Mouse (Mus musculus): Measurements from ENCODE around the gene Grb10. TPM values are rescaled to one million over a fixed set of nuclear protein-coding genes. Genes with fewer than 3 reads are reported as not detected.

The Grb10 gene
- total and polyA plus RNA-seq, 2 experiments from 2014 or later = 43.9 to 94.0 TPM

GRCm38 (mm10) chr11:11964729-11965128 lies 73.8 kb downstream of the Grb10 start:
- DNase-seq (ENCODE audit: low spot score) (no peak), ATAC-seq (ENCODE audit: low FRiP score) (no peak)
- Histone ChIP-seq H3K36me3 (ENCODE audit: insufficient read depth, low read length) (no peaks in the 10 kb centered on the region), H3K4me2 (ENCODE audit: low read depth, low read length, poor library complexity, severe bottlenecking) (no peak overlapping the region), H3K9ac (replicated peaks; ENCODE audit: low read length, poor library complexity, severe bottlenecking) (no peak overlapping the region), H3K4me1 (ENCODE audit: insufficient read depth, low read length) (no peaks in the 10 kb centered on the region; the same call in 1 of the 2 replicates), H3K4me3 (ENCODE audit: low read depth, low read length) (no peak overlapping the region), H3K27me3 (ENCODE audit: insufficient read depth, low read length) (no peaks in the 10 kb centered on the region), H3K9me3 (ENCODE audit: low read length) (no peaks in the 10 kb centered on the region), H3K27ac (ENCODE audit: low read depth, low read length) (no peak overlapping the region)
- no peak for TF ChIP-seq CTCF (IDR thresholded peaks at IDR 0.05)
- WGBS = 95% methylated on average over 2 of the region's 2 CpGs

- Histone ChIP-seq H3K4me1 (ENCODE audit: insufficient read depth, low read length) (no peaks in the 10 kb centered on the region; the same call in 1 of the 2 replicates), H3K27ac (ENCODE audit: low read depth, low read length) (no peak overlapping the region; the same call in 1 of the 2 replicates), H3K36me3 (ENCODE audit: insufficient read depth, low read length) (no peaks in the 10 kb centered on the region), H3K4me3 (ENCODE audit: low read depth, low read length) (no peak overlapping the region), H3K9me3 (ENCODE audit: low read length) (no peaks in the 10 kb centered on the region), H3K27me3 (ENCODE audit: insufficient read depth, low read length) (no peaks in the 10 kb centered on the region), H3K4me2 (ENCODE audit: low read depth, low read length, poor library complexity, severe bottlenecking) (no peak overlapping the region), H3K9ac (replicated peaks; ENCODE audit: low read length, poor library complexity, severe bottlenecking) (no peak overlapping the region)
- TF ChIP-seq CTCF (IDR thresholded peaks at IDR 0.05) = no peak
- no peak for DNase-seq (ENCODE audit: low spot score)
- ATAC-seq (ENCODE audit: low FRiP score) = no peak
- 72% methylated on average over 3 of the region's 3 CpGs for WGBS
Observed at GRCm38 (mm10) chr11:11963587-11963986, 74.9 kb downstream of the Grb10 start.

DNA sequence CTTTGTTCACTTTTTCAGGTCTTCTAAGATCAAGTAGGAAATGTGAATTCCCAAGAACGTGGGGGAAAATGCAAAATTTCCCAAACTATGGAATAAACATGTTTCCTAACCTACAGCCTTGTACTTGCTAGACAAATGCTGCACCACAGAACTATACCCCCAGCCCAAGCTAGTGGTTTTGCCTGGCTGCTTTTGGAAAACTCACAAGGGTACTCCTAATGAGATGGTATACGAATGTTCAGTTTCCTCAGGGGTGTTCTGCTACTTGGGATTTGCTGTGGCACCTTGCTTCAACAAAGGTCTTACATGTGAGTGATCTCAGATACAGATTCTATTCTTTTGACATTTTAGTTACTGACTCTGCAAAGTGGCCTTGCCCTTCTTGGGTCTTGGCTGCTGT lies 75.4 kb downstream of the Grb10 start:
- Histone ChIP-seq H3K4me1 (ENCODE audit: insufficient read depth, low read length) (no peaks in the 10 kb centered on the region; the same call in 1 of the 2 replicates), H3K4me2 (ENCODE audit: low read depth, low read length, poor library complexity, severe bottlenecking) (no peak overlapping the region), H3K27me3 (ENCODE audit: insufficient read depth, low read length) (no peaks in the 10 kb centered on the region), H3K9me3 (ENCODE audit: low read length) (no peaks in the 10 kb centered on the region), H3K9ac (replicated peaks; ENCODE audit: low read length, poor library complexity, severe bottlenecking) (no peak overlapping the region), H3K4me3 (ENCODE audit: low read depth, low read length) (no peak overlapping the region), H3K27ac (ENCODE audit: low read depth, low read length) (no peak overlapping the region), H3K36me3 (ENCODE audit: insufficient read depth, low read length) (no peaks in the 10 kb centered on the region)
- ATAC-seq (ENCODE audit: low FRiP score) = no peak
- WGBS = 79% methylated on average over 2 of the region's 2 CpGs
- no peak for DNase-seq (ENCODE audit: low spot score)
- TF ChIP-seq CTCF (IDR thresholded peaks at IDR 0.05) = no peak

DNA sequence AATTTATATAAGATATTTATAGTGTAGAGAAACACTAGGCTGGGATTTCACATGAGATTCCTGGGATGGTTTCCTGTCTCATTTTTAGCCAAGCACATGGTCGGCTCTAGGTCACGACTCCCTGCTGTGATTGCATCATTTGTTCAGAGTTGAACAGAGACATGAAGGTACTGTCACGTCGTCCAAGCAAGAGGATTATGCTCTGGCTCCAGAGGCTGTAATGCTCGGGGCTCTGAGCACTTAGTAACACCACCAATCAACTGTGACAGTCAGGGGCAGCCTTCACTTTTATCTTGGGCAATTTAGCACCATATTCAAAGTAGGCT lies 75.9 kb downstream of the Grb10 start:
- Histone ChIP-seq H3K4me2 (ENCODE audit: low read depth, low read length, poor library complexity, severe bottlenecking) (no peak overlapping the region), H3K4me1 (ENCODE audit: insufficient read depth, low read length) (no peaks in the 10 kb centered on the region; the same call in 1 of the 2 replicates), H3K27ac (ENCODE audit: low read depth, low read length) (no peak overlapping the region), H3K9ac (replicated peaks; ENCODE audit: low read length, poor library complexity, severe bottlenecking) (no peak overlapping the region), H3K4me3 (ENCODE audit: low read depth, low read length) (no peak overlapping the region), H3K9me3 (ENCODE audit: low read length) (no peaks in the 10 kb centered on the region), H3K27me3 (ENCODE audit: insufficient read depth, low read length) (no peaks in the 10 kb centered on the region), H3K36me3 (ENCODE audit: insufficient read depth, low read length) (no peaks in the 10 kb centered on the region)
- DNase-seq (ENCODE audit: low spot score) = no peak
- ATAC-seq (ENCODE audit: low FRiP score) = no peak
- TF ChIP-seq CTCF (IDR thresholded peaks at IDR 0.05) = no peak
- WGBS = 17% methylated on average over 5 of the region's 5 CpGs

GRCm38 (mm10) chr11:11961917-11962628 lies 76.4 kb downstream of the Grb10 start:
- Histone ChIP-seq H3K9ac (replicated peaks; ENCODE audit: low read length, poor library complexity, severe bottlenecking) (no peak overlapping the region), H3K4me1 (ENCODE audit: insufficient read depth, low read length) (no peaks in the 10 kb centered on the region; the same call in 1 of the 2 replicates), H3K9me3 (ENCODE audit: low read length) (no peaks in the 10 kb centered on the region), H3K4me3 (ENCODE audit: low read depth, low read length) (no peak overlapping the region), H3K36me3 (ENCODE audit: insufficient read depth, low read length) (no peaks in the 10 kb centered on the region), H3K27me3 (ENCODE audit: insufficient read depth, low read length) (no peaks in the 10 kb centered on the region), H3K4me2 (ENCODE audit: low read depth, low read length, poor library complexity, severe bottlenecking) (no peak overlapping the region), H3K27ac (ENCODE audit: low read depth, low read length) (no peak overlapping the region)
- no peak for TF ChIP-seq CTCF (IDR thresholded peaks at IDR 0.05)
- DNase-seq (ENCODE audit: low spot score) = no peak
- 64% methylated on average over 5 of the region's 5 CpGs for WGBS
- ATAC-seq (ENCODE audit: low FRiP score) = no peak

GRCm38 (mm10) chr11:11960858-11961257 lies 77.6 kb downstream of the Grb10 start:
- Histone ChIP-seq H3K36me3 (ENCODE audit: insufficient read depth, low read length) (no peaks in the 10 kb centered on the region), H3K9ac (replicated peaks; ENCODE audit: low read length, poor library complexity, severe bottlenecking) (no peak overlapping the region), H3K4me3 (ENCODE audit: low read depth, low read length) (no peak overlapping the region), H3K27ac (ENCODE audit: low read depth, low read length) (no peak overlapping the region), H3K27me3 (ENCODE audit: insufficient read depth, low read length) (no peaks in the 10 kb centered on the region), H3K4me2 (ENCODE audit: low read depth, low read length, poor library complexity, severe bottlenecking) (no peak overlapping the region), H3K9me3 (ENCODE audit: low read length) (no peaks in the 10 kb centered on the region), H3K4me1 (ENCODE audit: insufficient read depth, low read length) (no peaks in the 10 kb centered on the region; the same call in 1 of the 2 replicates)
- no peak for ATAC-seq (ENCODE audit: low FRiP score)
- TF ChIP-seq CTCF (IDR thresholded peaks at IDR 0.05) = no peak
- WGBS = 24% methylated on average over 5 of the region's 5 CpGs
- DNase-seq (ENCODE audit: low spot score) = no peak
